Mouse (Mus musculus): Measurements from ENCODE around the gene Tmprss7.
A peak's percentile ranks its signal among the peaks of the same experiment; 100 is the strongest.

The Tmprss7 gene

DNA sequence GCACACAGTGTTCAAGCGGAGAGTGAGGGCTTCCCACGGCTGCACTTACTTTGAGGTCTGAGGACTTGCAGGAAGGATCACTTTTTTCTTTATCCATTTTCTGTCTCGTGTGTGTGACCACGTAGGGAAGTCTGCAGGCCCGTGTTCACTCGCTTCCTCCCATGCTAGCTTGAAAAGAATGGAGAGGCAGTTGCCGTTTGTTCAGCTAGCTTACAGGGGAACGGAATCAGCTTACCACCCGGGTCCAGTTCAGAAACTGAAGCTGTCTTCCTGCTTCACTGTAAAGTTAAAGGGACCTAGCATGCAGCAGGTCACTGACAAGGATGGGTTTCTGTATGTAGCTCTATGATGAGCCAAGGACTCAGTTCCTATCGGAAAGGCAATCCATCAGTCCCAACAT, at the start of gene Tmprss7:
Gene Tmprss7, minus strand, starts transcription at position 101 of the 400 bp plus-strand sequence.
- no peak for ATAC-seq (ENCODE audit: insufficient number of reproducible peaks, low FRiP score, low TSS enrichment)

GRCm38 (mm10) chr16:45742615-45743476, 49.4 kb upstream of the Tmprss7 start, which contains the start of gene Abhd10:
Gene Abhd10 (minus strand): TSS chr16:45742955.
- ATAC-seq (ENCODE audit: insufficient number of reproducible peaks, low FRiP score, low TSS enrichment): peak; percentile 93

GRCm38 (mm10) chr16:45737880-45738279, 44.4 kb upstream of the Tmprss7 start:
- ATAC-seq (ENCODE audit: insufficient number of reproducible peaks, low FRiP score, low TSS enrichment): no peak

- ATAC-seq (ENCODE audit: insufficient number of reproducible peaks, low FRiP score, low TSS enrichment): no peak
Observed at GRCm38 (mm10) chr16:45736724-45737123, 43.3 kb upstream of the Tmprss7 start.

- no peak for ATAC-seq (ENCODE audit: insufficient number of reproducible peaks, low FRiP score, low TSS enrichment)
Observed at GRCm38 (mm10) chr16:45729163-45729562, 35.7 kb upstream of the Tmprss7 start.

DNA sequence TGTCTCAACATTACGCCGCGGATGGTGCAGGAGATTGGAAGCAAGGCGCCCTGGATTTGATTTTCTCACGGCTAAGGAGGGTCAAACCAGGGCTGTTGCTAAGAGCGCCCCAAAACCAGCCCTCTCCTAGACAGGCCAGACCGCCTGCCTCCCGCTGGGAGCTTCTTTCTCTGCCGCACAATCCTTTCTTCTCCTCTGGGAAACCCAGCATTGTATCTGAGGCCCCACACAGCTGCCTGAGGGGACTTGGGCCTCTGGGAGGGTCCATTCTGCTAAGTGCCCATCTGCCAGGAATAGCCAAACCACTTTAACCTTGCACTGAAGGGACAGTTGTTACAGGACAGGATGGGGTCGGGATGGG, 31.3 kb upstream of the Tmprss7 start:
- ATAC-seq (ENCODE audit: insufficient number of reproducible peaks, low FRiP score, low TSS enrichment): peak; percentile 16

DNA sequence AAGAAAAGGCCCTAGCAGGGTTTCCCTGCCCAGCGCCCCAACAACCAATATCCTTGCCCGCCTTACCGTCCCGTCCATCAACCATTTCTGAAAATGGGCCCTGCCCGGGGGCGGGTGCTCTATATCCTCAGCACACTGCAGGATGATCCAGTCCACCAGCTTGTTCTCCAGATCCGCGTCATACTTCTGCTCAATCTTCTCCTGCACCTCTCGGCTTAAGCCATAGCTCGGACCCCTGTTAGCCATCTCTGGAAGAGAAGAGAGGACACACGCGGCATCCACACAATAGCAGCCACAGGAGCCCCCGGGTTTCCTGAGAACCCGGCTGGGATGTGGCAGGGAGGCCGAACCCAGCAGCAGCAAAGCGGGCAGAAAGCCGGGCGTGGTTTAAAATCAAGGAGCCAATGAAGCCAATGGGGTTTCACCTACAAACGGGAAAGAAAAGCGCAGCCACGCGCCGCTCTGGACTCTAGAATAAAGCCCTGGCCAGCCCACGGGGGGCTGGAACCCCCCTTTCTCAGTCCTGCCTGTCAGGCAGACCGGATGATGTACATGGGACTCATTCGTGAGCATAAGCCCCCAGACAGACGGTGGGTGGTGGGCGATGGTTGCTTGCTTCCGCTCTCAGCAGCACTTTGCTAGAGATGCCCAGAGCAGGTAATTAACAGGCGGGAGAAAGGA, 30.7 kb upstream of the Tmprss7 start, which contains the start of gene Tagln3:
Gene Tagln3, minus strand, starts transcription at position 548 of the 681 bp plus-strand sequence.
- peak; percentile 66 for ATAC-seq (ENCODE audit: insufficient number of reproducible peaks, low FRiP score, low TSS enrichment)

DNA sequence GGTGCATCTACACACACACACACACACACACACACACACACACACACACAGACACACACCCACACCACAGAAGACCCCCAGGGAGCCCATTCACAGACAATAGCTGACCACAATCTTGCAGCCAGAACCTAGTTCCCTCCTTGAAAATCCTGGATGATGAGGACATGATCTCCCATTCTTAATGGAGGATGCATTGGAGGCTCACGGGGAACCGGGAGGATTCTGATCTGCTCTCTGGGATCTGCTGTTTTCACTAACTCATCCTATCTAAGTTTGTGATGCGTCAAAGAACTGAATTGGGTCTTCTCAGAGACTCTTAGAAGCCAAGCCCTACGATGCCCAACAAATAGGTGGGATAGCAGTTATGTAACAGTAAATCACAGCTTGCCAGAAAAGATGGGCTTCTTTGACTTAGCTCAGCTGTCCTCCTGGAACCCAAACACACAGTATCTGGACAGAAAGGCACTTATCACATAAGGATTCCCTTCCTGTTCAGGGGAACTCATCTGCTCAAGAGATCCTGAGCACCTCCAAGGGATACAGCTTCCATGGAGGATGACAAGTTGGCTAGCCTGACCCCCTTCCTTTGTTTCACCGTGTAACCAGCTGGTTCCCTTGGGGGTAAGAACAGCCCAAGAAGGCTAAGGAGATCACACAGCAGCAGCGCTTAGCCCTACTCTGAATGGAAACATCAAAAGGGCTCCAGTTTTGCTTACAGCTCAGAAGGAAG, 29.9 kb upstream of the Tmprss7 start:
- peak; percentile 4; the same call in 1 of the 2 replicates for ATAC-seq (ENCODE audit: insufficient number of reproducible peaks, low FRiP score, low TSS enrichment)

DNA sequence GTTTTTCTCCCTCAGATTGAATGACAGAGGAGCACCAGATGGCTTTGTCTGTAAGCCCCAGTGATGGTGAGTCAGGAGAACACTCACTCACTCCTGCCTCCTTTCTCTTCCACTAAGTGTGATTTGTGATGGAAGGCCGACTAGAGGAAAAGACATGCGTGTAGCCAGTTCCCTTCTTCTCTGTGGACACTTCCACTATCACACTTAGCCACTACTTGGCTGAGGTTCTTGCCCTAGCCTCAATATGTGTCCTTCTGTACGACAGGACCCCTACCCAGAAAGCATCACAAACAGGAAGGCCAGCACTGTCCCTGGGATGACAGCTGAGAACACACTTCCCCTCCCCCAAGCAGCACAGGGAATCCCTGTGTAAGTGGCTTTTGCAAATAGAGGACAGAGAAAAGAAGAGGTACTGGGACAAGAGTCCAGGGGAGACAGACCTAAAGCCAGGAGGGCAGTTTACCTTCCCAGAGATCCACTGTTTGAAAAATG, 29.0 kb upstream of the Tmprss7 start:
- ATAC-seq (ENCODE audit: insufficient number of reproducible peaks, low FRiP score, low TSS enrichment): 0 out of 2 replicates have a peak, but pooled peaks have one; percentile 2

GRCm38 (mm10) chr16:45720022-45720630, 26.7 kb upstream of the Tmprss7 start:
- ATAC-seq (ENCODE audit: insufficient number of reproducible peaks, low FRiP score, low TSS enrichment): peak; percentile 16; the same call in 1 of the 2 replicates

DNA sequence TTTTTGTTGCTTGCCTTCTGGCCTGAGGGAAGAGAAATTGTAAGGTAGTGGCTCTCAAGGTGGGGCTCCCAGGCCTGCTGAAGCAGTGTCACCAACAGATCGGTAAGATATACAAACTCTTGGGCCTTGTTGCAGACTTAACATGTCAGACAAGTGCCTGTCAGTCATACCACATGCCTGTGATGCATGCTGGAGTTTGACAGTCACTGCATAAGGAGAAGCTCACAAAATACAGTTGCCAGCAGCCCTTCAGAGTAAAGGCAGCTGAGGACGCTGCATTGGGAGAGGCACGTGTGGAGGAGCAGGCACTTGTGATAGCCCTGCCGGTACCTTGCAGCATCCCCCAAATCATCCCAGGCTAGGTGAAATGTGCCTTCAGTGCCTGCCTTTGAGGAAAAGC, 24.8 kb upstream of the Tmprss7 start:
- ATAC-seq (ENCODE audit: insufficient number of reproducible peaks, low FRiP score, low TSS enrichment): no peak

DNA sequence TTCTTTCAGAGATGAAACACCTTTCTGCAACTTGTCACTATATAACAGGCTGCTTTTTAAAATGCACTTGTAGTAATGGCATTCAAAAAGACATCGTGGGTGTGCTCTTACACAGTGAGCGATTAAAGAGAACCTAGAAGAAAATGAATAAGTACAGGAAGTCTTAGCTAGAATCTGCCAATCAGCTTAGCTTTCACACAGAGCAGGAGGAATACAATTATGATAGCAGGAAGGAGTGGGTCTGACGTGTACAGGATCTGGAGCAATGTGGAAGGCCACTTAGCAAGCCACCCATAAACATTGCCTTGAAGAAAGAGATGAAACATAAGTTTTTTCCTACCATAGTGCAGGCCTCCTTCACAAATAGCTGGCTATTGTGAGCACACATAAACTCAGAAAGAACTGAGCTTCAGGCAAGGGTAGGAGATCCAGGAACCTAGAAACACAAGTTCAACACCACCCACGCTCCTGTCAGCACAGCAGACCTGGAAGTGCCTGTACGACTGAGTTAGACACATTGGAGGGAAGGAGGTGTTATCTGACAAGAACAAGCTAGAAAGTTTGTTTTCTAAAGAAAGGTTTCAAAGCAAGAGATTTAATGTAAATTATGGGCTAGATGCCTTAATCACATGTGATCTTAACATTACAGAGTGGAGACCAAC, 21.2 kb upstream of the Tmprss7 start:
- ATAC-seq (ENCODE audit: insufficient number of reproducible peaks, low FRiP score, low TSS enrichment): no peak

- ATAC-seq (ENCODE audit: insufficient number of reproducible peaks, low FRiP score, low TSS enrichment): 0 out of 2 replicates have a peak, but pooled peaks have one; percentile 33
Observed at GRCm38 (mm10) chr16:45713878-45714277, 20.4 kb upstream of the Tmprss7 start.

- no peak for ATAC-seq (ENCODE audit: insufficient number of reproducible peaks, low FRiP score, low TSS enrichment)
Observed at GRCm38 (mm10) chr16:45713261-45713660, 19.8 kb upstream of the Tmprss7 start.

- ATAC-seq (ENCODE audit: insufficient number of reproducible peaks, low FRiP score, low TSS enrichment): peak; percentile 57
Observed at GRCm38 (mm10) chr16:45711263-45711662, 17.8 kb upstream of the Tmprss7 start.

DNA sequence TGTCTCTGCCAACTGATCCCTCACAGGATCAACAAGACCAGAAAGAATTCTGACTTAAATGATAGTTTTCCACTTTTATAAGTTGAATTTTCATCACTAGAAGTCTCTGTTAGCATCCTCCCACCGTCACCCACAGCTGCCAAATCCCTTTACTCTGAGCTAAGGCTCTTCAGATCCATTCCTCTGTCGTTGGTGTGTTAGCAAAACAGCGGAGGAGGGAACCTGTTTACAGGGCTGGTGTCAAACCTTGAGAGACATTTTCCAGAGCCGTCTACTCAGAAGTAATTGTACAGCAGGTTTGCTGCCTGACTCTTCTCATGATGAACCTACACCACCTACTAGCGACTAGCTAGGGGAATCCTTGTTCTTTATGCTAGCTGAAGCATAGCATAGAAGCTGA, 5.8 kb upstream of the Tmprss7 start:
- no peak for ATAC-seq (ENCODE audit: insufficient number of reproducible peaks, low FRiP score, low TSS enrichment)

- no peak for ATAC-seq (ENCODE audit: insufficient number of reproducible peaks, low FRiP score, low TSS enrichment)
Observed at GRCm38 (mm10) chr16:45697996-45698395, 4.5 kb upstream of the Tmprss7 start.

DNA sequence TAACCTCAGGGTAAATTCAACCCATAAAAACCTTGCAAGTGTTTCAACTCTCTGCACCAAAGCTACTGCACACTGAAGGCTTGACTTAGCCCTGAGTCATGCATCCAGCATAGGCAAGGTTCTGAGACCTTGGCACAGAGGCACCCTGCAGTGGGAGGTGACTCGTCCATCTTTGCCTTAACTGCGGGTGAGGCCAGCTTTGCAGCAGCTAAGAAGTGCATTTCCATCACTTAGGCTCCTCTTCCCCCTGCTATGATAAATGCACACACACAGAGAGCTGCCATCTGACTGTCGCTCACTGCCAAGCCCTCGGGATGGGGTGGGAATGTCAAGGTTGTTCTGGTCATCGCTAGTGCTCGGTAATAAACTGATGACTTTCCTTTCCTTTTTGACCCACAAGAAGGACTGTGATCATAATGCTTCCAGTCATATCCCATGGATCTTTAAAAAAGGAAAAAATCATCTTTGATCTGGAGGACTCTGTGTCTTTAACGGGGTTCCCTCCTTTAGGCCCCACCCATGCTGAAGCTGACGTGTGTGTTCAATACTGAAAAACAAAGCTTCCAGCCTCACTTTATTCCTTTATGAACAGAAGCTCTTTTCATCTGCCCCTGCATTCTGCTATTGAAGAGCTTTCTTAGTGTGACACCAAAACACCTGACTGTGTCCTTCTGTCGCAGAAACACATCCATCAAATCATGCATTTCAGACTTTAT, 2.1 kb upstream of the Tmprss7 start:
- peak; percentile 92 for ATAC-seq (ENCODE audit: insufficient number of reproducible peaks, low FRiP score, low TSS enrichment)

DNA sequence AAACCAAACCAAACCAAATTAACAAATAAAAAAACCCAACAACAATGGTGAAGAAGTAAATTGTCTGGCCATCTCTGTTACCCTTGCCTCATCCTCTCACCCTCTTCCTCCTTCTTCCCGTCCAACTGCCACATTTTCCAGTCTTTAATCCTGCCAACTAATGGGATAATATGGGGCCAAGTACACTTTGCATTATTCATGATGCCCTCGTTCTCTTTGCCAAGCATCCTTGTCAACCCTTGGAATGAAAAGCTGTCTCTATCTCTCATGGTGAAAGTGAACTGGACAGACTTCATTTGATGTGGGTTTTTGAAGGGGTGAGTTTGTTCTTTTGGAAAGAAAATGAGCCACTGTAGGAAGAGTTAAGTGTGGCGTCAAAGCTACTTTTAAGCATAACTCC, 607 bp downstream of the Tmprss7 start:
- no peak for ATAC-seq (ENCODE audit: insufficient number of reproducible peaks, low FRiP score, low TSS enrichment)
